9 mouse cellular contexts compared by ENCODE assay signal in genomic region chr19:27180351-27181122, GRCm38 (mm10). TPM values are rescaled to one million over a fixed set of nuclear protein-coding genes. Genes with fewer than 3 reads are reported as not detected.
DNase-seq lines count a peak whose midpoint lies in the region; ATAC-seq and TF ChIP-seq lines count a peak whose summit lies in the region.
"Had no signal": no experiment of that assay in that cellular context is flagged by ENCODE, and none has a peak within 500 bp of the region (broad histone marks: within the 10 kb centered on the region; RNA-seq: fewer than 3 reads in every experiment).

No protein-coding gene starts in this region.

- no peaks in the 10 kb centered on the region for H3K9me3 ChIP-seq in hindbrain, embryonic 14.5 days (ENCODE audit: control insufficient read depth, low read length)
- no peaks in the 10 kb centered on the region for H3K9me3 ChIP-seq in hindbrain, embryonic 12.5 days (replicated peaks)
- no peaks in the 10 kb centered on the region for H3K9me3 ChIP-seq in midbrain, embryonic 15.5 days
- H3K9me3 ChIP-seq: embryonic facial prominence, embryonic 13.5 days had no signal

- H3K4me3 ChIP-seq in hindbrain, embryonic 14.5 days (replicated peaks; ENCODE audit: low read length): no peak overlapping the region
- H3K4me3 ChIP-seq in hindbrain, embryonic 12.5 days: no peak overlapping the region
- H3K4me3 ChIP-seq in midbrain, embryonic 15.5 days: no peak overlapping the region
- no peak overlapping the region for H3K4me3 ChIP-seq in thymus, adult 2 months (ENCODE audit: control insufficient read depth, insufficient read depth, low read length)
- H3K4me3 ChIP-seq: embryonic facial prominence, embryonic 13.5 days had no signal

- ATAC-seq in hindbrain, embryonic 14.5 days (ENCODE audit: low FRiP score): no peak
- no peak for ATAC-seq in hindbrain, embryonic 12.5 days (ENCODE audit: low FRiP score)
- ATAC-seq in granulocyte monocyte progenitor cell, adult 5-6 weeks (replicated peaks; ENCODE audit: poor library complexity, severe bottlenecking): peak; percentile 30; the same call in 1 of the 2 replicates
- ATAC-seq in midbrain, embryonic 15.5 days (replicated peaks): no peak

- TF ChIP-seq CTCF in thymus, adult 2 months (IDR thresholded peaks at IDR 0.05; ENCODE audit: borderline replicate concordance, control insufficient read depth, extremely low read depth, insufficient read depth, low read length, poor library complexity): no peak

- H3K4me2 ChIP-seq in hindbrain, embryonic 14.5 days (replicated peaks): no peak overlapping the region
- H3K4me2 ChIP-seq in hindbrain, embryonic 12.5 days (replicated peaks): no peak overlapping the region
- no peak overlapping the region for H3K4me2 ChIP-seq in midbrain, embryonic 15.5 days
- H3K4me2 ChIP-seq: embryonic facial prominence, embryonic 13.5 days had no signal

- no peak for TF ChIP-seq POLR2A in thymus, adult 2 months (IDR thresholded peaks at IDR 0.05; ENCODE audit: control insufficient read depth, extremely low read depth, insufficient read depth, low read length, poor library complexity)

- no peak overlapping the region for H3K9ac ChIP-seq in hindbrain, embryonic 14.5 days
- no peak overlapping the region for H3K9ac ChIP-seq in hindbrain, embryonic 12.5 days
- no peak overlapping the region for H3K9ac ChIP-seq in midbrain, embryonic 15.5 days
- H3K9ac ChIP-seq: embryonic facial prominence, embryonic 13.5 days had no signal

- WGBS in hindbrain, embryonic 14.5 days: 76% methylated on average over 18 of the region's 18 CpGs
- WGBS in hindbrain, embryonic 12.5 days: 79% methylated on average over 18 of the region's 18 CpGs
- 74% methylated on average over 18 of the region's 18 CpGs for WGBS in midbrain, embryonic 15.5 days
- 53% methylated on average over 18 of the region's 18 CpGs for WGBS in thymus, adult 2 months

- H3K36me3 ChIP-seq in hindbrain, embryonic 14.5 days (replicated peaks; ENCODE audit: control insufficient read depth, insufficient read depth): no peaks in the 10 kb centered on the region
- H3K36me3 ChIP-seq in hindbrain, embryonic 12.5 days: no peaks in the 10 kb centered on the region
- no peaks in the 10 kb centered on the region for H3K36me3 ChIP-seq in midbrain, embryonic 15.5 days (replicated peaks)
- H3K36me3 ChIP-seq in thymus, adult 2 months (ENCODE audit: control insufficient read depth, insufficient read depth, low read length): no peaks in the 10 kb centered on the region
- H3K36me3 ChIP-seq: embryonic facial prominence, embryonic 13.5 days had no signal

- DNase-seq in hindbrain, embryonic 14.5 days (ENCODE audit: low spot score): peak; percentile 66
- peak; percentile 19 to 41 for DNase-seq in adrenal gland, postnatal 36 days
- DNase-seq in left cerebral cortex, postnatal 4 days: peak; percentile 60
- DNase-seq in spleen, postnatal 14 days (ENCODE audit: low spot score in 2 of 2): no peak
- DNase-seq in thymus, adult 2 months: no peak

- H3K4me1 ChIP-seq in hindbrain, embryonic 14.5 days (replicated peaks; ENCODE audit: control insufficient read depth, insufficient read depth, low read length): no peaks in the 10 kb centered on the region
- H3K4me1 ChIP-seq in hindbrain, embryonic 12.5 days: no peaks in the 10 kb centered on the region
- peaks cover 6% of the 10 kb centered on the region; the same call in 1 of the 2 replicates for H3K4me1 ChIP-seq in midbrain, embryonic 15.5 days
- H3K4me1 ChIP-seq in thymus, adult 2 months (replicated peaks; ENCODE audit: control insufficient read depth, insufficient read depth, low read length): 0 out of 2 replicates have a peak, but pooled peaks cover 2% of the 10 kb centered on the region

- H3K27me3 ChIP-seq in hindbrain, embryonic 14.5 days (ENCODE audit: control insufficient read depth, insufficient read depth, low read length): no peaks in the 10 kb centered on the region
- H3K27me3 ChIP-seq in hindbrain, embryonic 12.5 days: no peaks in the 10 kb centered on the region
- no peaks in the 10 kb centered on the region for H3K27me3 ChIP-seq in midbrain, embryonic 15.5 days (replicated peaks)
- H3K27me3 ChIP-seq in thymus, adult 2 months (ENCODE audit: control insufficient read depth, insufficient read depth, low read length): no peaks in the 10 kb centered on the region
- H3K27me3 ChIP-seq: embryonic facial prominence, embryonic 13.5 days had no signal

- H3K27ac ChIP-seq in hindbrain, embryonic 14.5 days: no peak overlapping the region
- H3K27ac ChIP-seq in hindbrain, embryonic 12.5 days: no peak overlapping the region
- H3K27ac ChIP-seq in midbrain, embryonic 15.5 days: no peak overlapping the region
- H3K27ac ChIP-seq in thymus, adult 2 months (ENCODE audit: control insufficient read depth, insufficient read depth, low read length): no peak overlapping the region
- H3K27ac ChIP-seq: embryonic facial prominence, embryonic 13.5 days had no signal

- intact Hi-C loops in left cerebral cortex, postnatal 4 days (cut with DNase I): no loop called here

RNA-seq across cellular contexts. Expression of gene Vldlr, which starts 35.7 kb away (rescaled TPM):
- polyA plus RNA-seq in hindbrain, embryonic 14.5 days (2014; fragmentation: Nextera tagmentation; extraction: Ambion mirVana): 28.9 and 31.7 TPM in 2 replicates
- 12.6 and 14.1 TPM in 2 replicates for polyA plus RNA-seq in hindbrain, embryonic 12.5 days (2016; fragmentation: Nextera tagmentation; extraction: Ambion mirVana)
- total RNA-seq in adrenal gland, postnatal 36 days (2021): 10 to 100 TPM; 24.5 to 29.1 TPM
- total RNA-seq in granulocyte monocyte progenitor cell, adult 5-6 weeks (2014; fragmentation: Nextera tagmentation): 0.37 and 0.53 TPM in 2 replicates
- total RNA-seq in granulocyte monocyte progenitor cell, adult 5-6 weeks (2017): 0.57 and 2.2 TPM in 2 replicates
- 10 to 100 TPM; 75.7 to 78.7 TPM for total RNA-seq in left cerebral cortex, postnatal 4 days (2021)
- polyA plus RNA-seq in midbrain, embryonic 15.5 days (2015; fragmentation: Nextera tagmentation; extraction: Ambion mirVana): 36.4 and 38.3 TPM in 2 replicates
- 8.0 and 8.6 TPM in 2 replicates for polyA plus RNA-seq in thymus, adult 2 months (2012; rRNA removed)

Comparison
In these comparisons a context has a peak if more than half of its experiments do, and no peak if none do; other contexts are left out.
1. DNase-seq: peak in hindbrain, embryonic 14.5 days (single experiment), adrenal gland, postnatal 36 days (2 of 2) and left cerebral cortex, postnatal 4 days (single experiment); none in spleen, postnatal 14 days (0 of 2) and thymus, adult 2 months (single experiment).